Mouse (Mus musculus): ENCODE measurements around the gene Chd8.

DNA sequence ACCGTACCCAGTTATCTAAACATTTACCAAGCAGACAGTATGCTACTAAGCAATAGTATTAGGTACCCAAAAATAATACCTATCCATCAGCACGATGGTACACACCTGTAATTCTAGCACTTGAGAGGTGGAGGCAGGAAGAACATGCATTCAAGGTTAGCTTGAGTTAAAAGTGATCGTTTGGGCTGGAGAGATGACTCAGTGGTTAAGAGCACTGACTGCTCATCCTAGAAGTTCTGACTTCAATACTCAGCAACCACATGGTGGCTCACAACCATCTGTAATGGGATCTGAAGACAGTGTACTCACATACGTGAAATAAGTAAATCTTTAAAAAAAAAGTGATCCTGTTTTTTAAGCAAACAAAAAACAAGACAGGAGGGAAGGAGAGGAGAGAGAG is 11.5 kb downstream of the Chd8 start:
- TF ChIP-seq CTCF (conservative IDR thresholded peaks at IDR 0.05 in 1 of 2, IDR thresholded peaks at IDR 0.05 in 1 of 2; ENCODE audit: low read depth in 2 of 2, low read length in 2 of 2), result 0 out of 4 replicates have a peak, but pooled peaks of 1 of the 2 experiments have one; percentile 5
- no peak for TF ChIP-seq MXI1 (IDR thresholded peaks at IDR 0.05; ENCODE audit: low read depth, low read length)

Measured in CH12.LX (cell line).